Mouse (Mus musculus) spleen, adult 2 months (tissue): ENCODE results near the gene Actn1.

Source experiments
- CTCF ChIP-seq: fragments of 200-500 bp; IDR thresholded peaks from 2 replicates; pipeline ENCODE4 v1.5.1; 2011; ENCODE audit warnings: mild to moderate bottlenecking, inconsistent platforms; ENCODE audit not compliant: insufficient read depth, insufficient read length, insufficient replicate concordance; ENCODE audit errors: extremely low read depth
- POLR2A ChIP-seq: fragments of 200-500 bp; IDR thresholded peaks from 2 replicates; pipeline ENCODE4 v1.6.1; 2011; ENCODE audit warnings: low read depth, low read length, inconsistent platforms

GRCm38 (mm10) chr12:80151821-80152220, 108.3 kb downstream of the Actn1 start:
- TF ChIP-seq POLR2A (no peak), CTCF (no peak)
